Mouse (Mus musculus): ENCODE data around the gene Adcy5.

The Adcy5 gene

DNA sequence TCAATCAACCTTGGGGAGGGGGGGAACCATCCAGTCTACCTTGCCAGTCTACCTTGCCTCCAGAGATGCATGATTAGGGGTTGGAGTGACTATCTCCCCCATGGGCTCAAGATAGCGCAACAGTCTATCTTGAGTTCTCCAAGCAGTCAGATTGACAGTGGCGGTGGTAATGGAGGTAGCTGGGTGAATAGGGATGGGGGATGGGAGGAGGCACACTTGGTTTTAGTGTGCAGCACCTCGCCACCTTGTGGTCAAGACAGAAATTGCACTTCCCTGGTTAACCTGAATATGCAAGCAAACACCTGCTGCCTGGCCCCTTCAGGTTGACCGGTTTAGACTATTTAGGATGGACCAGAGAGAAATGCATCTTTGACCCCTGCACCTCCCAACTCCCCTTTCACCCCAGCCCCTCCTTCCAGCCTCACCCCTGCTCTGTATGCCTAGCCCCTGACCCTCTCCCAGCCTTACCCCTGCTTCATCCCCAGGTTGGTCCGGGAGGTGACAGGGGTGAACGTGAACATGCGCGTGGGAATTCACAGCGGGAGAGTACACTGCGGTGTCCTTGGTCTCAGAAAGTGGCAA is 115.8 kb downstream of the Adcy5 start:
- DNase-seq (ENCODE audit: low spot score in 2 of 2), result peak; percentile 70 to 86

DNA sequence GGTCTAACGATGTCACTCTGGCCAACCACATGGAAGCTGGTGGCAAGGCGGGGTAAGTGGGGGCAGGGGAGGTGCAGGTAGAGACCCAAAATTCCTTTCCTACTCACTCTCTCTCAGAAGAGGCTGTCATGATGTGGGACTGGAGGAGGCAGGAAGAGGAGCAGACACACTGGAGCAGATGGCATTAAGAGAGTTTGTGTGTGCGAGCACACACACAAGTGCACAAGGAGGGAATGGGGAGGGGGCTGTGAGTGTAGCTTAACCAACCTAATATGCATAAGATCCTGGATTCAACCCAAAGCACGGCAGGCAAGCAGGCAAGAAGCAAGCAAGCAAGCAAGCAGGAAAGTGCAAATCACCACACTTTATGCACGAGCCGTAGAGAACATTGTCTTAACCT is 116.3 kb downstream of the Adcy5 start:
- no peak for DNase-seq (ENCODE audit: low spot score in 2 of 2)

DNA sequence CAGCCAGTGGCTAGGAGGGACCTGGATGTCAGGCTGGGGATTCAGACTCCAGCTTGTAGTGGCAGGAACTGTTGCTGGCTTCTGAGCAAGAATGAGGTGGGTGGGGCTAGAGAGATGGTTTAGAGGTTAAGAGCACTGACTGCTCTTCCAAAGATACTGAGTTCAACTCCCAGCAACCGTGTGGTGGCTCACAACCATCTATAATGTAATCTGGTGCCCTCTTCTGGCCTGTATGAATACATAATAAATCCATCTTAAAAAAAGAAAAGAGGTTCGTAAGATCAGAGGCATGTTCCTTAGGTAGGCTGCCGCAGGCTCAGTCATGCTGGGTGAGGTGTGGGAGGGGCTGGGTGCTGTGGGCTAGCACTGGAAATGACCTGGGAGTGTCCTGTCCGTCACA is 116.9 kb downstream of the Adcy5 start:
- no peak for DNase-seq (ENCODE audit: low spot score in 2 of 2)

DNA sequence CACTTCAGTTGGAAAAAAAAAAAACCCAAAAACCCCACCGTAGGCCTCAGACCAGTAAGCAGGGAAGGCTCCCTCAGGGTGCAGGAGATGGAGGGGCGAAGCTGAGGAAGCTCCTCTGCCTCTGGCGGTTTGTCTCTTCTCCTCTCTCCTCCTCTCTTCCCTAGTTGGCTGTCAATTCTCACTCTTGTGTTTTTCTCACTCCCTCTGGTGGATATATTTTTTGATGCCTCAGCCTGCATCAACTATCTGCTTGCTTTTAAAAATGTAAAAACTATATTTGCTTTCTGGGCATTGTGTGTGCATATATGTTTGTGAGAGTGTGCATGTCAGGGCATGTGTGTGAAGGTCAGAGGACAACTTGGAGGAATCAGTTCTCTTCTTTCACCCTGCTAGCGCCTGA is 117.7 kb downstream of the Adcy5 start:
- DNase-seq (ENCODE audit: low spot score in 2 of 2), result no peak

DNA sequence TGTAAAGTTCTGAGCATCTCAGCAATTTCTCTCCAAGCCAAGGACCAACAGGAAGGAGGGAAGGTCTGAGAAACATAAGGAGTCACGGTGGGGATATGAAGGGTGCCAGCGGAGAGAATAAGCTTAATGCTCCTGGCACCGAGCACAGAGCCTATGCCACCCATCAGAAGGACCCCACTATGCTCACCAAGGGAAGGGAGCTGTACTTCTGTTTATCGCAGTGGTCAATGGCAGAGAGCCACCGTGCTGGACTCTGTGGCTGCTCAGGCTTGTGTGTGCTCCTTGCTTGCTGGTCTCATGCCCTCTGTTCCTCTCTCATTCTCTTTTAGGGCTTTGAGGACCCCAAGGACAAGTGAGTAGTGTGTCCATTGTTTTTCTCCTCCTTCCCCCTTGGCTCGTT is 123.5 kb downstream of the Adcy5 start:
- no peak for DNase-seq (ENCODE audit: low spot score in 2 of 2)

DNA sequence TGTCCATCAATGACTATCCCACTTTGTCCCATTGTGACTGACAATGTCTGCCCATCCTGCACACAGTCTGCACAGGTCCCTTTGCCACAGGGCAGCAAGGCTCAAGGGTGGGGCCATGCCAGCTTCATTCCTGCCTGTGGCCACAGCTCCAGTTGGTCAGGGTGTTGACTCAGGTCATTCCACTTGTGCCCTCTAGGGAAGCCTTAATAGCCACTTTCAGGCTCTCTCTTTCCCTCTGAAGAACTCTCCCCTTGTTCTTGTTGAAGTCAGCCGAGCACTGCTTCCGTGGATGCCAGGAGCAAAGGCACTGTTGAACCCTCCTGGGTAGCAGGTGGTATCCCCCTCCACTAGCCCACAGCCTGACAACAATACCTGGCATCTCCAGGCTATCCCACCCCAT is 127.8 kb downstream of the Adcy5 start:
- no peak for DNase-seq (ENCODE audit: low spot score in 2 of 2)

DNA sequence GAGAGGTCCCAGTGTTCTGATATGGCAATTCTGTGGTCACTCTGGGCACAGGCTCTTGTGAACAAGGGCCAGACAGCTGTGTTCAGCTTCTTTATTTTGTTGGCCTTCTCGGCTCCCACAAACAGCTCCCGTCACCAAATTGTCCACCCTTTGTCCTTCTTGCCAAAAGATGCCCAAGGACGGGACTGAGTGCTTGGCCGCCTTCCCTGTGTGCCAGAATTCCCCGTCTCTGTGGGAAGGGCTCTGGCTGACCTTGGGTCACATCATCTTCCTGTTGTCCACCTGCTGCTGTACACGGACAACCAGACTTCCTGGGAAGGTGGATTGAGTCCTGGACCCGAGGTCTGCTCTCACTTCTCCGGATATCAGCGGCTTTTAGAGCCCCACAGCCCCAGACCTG is 131.1 kb downstream of the Adcy5 start:
- DNase-seq (ENCODE audit: low spot score in 2 of 2), result no peak

DNA sequence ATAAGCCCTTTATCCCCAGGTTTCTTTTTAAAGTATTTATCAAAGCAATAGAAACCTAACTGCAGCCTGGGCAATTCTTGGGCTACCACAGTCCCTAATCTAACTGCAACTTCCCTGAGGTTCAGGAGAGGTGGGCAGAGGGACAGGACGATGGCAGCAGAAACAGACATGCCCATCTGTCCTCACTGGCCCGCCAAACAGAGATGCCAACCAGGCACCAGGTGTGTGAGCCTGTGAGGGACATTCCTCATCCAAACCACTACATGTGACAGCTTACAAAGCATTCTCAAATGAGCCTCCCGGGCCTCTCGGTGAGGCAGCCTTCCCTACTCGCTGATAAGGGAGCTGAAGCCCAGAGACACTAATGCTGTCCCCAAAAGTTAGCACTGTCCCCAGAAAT is 132.6 kb downstream of the Adcy5 start:
- no peak for DNase-seq (ENCODE audit: low spot score in 2 of 2)

DNA sequence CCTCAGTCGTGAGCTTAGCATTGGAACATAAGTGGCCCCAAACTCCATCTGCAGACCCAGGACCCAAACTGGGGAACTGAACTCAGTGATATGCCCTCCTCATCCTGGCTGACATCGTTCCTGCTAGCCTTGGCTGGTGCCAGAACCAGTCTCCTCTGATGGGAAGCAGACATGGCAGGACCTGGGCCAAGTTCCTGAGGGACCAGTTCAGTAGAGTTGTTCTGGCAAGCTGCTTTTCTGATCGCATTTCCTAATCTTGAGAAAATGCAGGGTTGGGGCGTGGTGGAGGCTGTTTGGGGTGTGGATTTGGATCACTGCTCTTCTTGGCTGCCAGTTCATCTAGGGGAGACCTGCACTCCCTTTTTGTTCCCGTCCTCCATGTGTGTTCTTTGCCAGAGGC is 143.1 kb downstream of the Adcy5 start:
- DNase-seq (ENCODE audit: low spot score in 2 of 2), result no peak

DNA sequence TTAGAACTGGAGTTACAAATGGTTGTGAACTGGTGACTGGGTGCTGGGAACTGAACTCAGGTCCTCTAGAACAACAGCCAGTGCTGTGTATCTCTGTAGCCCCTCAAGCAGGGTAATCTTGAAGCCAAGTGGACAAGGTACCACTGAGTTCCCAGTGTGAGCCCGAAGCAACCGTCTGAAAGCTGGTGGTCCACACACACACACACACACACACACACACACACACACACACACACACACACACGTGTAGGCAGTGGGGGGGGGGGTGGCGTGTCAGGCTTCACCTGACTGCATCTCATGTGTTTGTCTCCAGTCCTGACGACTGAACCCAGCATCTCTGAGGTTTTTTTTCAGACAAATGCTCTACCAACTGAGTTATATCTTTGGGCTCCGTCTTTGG is 145.5 kb downstream of the Adcy5 start:
- no peak for DNase-seq (ENCODE audit: low spot score in 2 of 2)

DNA sequence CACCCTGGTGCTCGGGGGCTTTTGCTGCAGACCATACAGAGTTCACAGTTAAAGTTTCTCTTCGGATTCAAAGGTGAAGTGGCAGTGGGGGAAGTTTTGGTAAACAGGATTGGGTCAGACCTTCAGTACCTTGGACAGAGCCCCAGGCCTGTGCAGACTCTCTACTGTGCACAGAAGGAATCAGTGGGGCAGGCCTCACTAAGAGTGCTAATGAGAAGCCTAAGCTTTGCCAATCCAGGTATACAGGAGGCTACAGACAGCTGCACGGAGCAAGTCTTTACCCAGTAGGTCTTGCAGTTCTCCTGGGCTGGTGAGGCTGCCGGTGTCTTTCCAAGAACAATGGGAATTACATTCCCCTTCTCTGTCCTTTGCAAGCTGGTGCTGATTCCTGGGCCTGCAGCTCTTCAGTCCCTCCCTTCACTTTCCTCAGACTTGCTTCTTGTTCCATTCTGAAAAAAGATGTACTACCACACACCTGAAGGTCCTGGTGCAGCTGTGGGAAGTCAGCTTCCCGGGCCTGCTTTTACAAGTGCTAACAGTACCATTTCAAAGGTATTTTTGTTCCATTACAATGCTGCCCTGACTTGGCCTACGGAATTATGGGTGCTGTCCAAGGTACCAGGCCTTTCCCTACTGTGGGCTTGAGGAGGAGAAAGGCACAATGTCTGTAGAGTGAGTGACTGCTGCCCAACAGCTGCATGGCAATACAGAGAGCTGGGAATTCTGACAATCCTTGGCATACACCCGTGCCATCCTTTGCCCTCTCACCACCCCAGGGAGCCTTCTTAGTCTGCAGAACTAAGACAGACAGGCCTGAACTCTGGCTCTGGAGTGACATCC is 148.0 kb downstream of the Adcy5 start:
- DNase-seq (ENCODE audit: low spot score in 2 of 2), result no peak

DNA sequence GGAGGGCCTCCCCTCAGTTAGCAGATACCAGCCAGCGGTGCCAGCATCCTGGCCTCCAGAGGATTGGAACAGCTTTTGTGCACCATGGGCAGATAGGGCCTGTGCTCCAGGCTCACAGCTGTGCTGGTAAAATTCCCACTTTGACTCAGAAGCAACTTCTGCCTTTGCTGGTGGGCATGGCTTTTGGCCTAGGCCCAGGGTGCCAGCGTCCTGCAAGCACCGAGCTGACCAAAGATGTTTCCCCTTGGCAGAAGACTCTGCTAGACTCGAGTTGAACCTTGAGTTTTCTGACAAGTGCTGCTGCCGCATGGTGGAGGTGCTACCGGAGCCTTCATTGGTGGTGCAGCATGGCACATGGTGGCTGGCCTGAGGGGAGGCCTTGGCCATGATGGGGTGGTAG is 149.0 kb downstream of the Adcy5 start:
- DNase-seq (ENCODE audit: low spot score in 2 of 2), result no peak

DNA sequence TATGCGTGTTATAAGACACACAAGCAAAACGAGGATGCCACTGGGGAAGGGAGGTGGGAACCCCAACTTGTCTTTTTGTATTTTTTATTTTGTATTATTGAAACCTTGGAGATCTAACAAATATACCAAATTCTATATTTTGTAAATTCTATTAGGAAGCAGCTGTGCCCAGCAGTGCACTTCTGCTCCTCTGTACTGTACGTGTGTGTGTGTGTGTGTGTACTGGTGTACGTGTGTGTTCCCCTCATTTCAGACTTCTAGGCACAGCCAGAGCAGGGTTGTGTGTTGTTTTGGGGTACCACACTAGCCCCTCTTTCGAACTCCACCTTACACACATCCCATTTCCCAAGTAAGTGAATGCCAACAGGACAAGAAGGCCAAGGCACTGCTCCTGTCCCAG is 149.7 kb downstream of the Adcy5 start:
- no peak for DNase-seq (ENCODE audit: low spot score in 2 of 2)

DNA sequence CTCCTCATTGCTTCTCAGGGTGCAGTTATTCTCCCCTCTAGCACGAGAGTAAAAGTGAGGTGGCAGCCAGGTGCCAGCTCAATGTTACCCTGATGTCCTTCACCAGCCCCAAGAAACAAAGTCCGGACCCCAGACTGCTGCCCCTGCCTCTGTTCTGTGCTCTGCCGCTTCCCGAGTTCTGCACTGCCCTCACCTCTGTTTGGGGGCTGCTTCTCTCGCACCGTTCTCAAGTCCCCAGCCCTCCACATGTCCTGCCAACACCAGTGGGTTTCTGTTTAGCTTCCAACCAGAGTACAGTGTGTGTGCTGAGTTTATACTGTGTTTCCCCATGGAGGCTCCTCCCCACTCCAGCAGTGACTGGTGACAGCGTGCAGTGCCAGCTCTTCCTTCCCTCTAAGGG is 150.5 kb downstream of the Adcy5 start:
- DNase-seq (ENCODE audit: low spot score in 2 of 2), result no peak

DNA sequence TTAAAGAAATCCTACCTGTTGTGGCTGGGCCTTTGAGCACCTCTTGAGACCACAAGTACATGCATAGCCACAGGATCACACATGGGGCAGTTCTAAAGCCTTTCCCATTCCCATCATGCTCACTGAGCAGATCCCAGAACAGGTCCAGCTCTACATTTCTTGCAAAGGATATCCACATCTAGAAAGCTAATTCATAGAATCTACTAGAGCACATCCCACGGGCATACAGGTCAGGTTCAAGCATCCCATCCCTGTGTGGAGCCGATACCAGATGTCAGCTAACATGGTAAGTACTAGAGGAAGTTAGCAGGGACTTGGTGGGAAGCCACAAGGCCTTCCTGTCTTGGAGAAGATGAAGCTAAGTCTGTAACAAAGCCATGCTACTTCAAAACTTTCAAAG is 152.0 kb downstream of the Adcy5 start:
- DNase-seq (ENCODE audit: low spot score in 2 of 2), result no peak

DNA sequence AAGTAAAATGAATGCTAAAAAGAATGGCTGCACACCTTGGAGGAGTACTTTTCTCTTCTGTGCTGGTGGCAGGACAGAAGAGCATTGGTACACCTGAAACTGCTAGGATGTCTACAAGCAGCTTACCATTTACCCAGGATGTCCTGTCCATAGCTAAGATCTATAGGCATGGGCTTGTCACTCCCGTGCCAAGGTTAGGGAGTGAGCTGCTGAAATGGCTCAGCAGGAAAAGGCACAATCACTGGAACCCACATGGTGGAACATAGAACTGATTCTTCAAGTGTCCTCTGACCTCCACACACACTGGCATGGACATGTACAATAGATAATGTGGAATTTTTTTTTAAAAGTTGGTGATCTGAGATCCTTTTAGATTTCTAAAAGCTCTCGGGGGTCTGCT is 152.7 kb downstream of the Adcy5 start:
- no peak for DNase-seq (ENCODE audit: low spot score in 2 of 2)

DNA sequence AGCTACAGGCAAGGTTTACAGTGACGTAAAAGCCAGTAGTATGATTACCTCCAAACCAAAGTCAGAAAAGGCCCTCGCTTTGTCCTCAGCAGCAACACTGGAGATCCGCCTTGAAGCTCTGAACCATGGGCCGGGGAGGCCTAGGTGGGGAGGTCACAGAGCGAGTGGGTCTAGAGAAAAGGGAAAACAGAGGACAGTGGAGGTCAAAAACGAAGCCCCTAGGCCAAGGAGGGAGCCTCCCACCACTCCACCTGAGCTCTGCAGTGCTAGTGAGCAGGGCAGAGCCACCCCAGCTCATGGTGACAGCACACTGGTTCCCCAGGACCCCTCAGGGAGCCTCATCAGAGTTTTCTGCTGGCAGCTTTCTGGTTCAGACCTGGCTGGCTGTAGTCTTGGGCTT is 153.3 kb downstream of the Adcy5 start:
- no peak for DNase-seq (ENCODE audit: low spot score in 2 of 2)

DNA sequence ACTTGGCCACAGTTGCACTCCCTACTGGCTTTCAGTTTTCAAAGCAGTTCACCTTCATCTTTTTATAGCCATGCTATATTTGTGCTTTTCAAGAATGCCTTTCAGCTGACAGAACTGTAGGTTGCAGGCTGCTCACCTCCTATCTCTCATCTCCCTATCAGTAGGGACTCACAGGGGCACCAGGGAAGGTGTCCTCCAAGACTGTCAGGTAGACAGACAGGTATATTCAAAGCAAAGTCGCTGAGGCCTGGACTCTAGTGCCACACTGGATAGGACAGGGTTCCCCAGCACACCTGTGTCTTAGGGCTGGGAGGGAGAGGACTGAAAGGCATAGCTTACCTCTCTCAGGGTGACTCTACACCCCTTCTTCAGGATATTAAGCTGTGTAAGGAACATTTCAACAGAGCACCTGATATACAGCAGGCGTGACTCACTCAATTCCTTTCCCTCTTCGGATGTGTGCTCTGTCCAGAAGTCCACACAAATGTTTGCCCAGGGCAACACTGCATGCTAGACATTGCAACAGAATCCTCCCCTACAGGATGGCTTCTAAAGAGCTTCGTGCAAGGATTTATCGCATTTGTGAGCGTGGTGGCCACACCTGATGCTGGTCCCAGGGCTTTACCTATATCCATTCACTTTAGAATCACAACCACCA is 153.9 kb downstream of the Adcy5 start:
- no peak for DNase-seq (ENCODE audit: low spot score in 2 of 2)

DNA sequence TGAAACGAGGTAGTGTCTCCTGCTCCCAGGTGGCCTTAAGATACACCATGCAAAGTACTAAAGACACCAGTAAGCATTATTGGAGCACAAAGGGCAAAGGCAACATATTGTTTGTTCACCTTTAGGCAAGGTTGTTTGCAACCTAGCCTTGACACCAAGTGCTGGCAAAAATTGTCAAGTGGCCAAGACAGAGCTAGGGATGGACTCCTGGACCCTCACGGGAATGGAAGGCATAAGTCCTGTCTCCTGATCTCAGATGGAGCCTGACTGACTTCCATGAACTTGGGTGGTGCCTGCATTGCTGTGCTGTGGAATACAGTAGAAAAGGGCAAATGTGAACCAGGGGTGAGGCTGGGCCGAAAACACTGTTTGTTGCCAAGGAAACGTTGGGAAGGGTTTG is 155.0 kb downstream of the Adcy5 start:
- no peak for DNase-seq (ENCODE audit: low spot score in 2 of 2)

DNA sequence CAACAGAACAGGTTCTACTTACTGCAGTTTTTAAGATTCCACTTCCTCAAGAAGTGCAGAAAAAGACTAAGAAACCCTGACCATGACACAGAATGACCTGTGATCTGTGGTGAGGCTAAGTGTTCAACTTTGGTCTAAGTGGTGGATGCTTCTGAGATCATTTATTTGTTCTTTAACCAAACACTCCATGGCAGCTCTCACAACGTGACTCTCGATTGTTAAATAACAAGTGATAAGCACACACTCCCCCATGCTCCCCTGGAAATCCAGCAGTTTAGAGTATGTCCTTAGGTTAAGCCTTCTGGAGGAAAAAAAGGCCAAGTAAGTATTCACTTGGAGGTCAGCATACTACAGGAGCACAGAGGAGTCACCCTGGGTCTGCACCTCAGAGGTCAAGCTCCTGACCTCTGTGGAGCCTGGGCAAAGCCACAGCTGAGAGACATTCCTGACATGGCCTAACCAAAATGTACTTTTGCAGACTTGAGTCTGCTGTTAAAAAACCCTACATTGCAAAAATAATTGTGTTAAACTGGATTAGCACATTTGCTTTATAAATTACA is 156.0 kb downstream of the Adcy5 start:
- no peak for DNase-seq (ENCODE audit: low spot score in 2 of 2)

DNA sequence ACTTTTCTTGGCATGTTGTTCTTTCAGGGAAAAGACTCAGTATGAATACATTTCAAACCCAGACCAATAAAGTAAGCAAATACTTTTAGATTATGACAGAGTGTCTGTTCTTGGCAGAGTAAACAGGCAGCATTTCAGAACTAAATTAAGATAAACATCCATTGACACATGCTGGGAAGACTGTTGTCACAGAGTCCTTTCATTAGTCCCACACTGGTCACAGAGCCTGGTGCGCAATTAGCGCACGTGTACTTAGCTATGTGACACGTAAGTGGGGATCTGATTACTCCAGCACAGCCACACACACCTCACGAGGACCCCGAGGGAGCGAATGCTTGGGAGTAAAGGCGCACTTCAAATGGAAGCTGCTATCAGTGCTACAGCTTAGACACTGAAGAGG is 156.9 kb downstream of the Adcy5 start:
- DNase-seq (ENCODE audit: low spot score in 2 of 2), result no peak

DNA sequence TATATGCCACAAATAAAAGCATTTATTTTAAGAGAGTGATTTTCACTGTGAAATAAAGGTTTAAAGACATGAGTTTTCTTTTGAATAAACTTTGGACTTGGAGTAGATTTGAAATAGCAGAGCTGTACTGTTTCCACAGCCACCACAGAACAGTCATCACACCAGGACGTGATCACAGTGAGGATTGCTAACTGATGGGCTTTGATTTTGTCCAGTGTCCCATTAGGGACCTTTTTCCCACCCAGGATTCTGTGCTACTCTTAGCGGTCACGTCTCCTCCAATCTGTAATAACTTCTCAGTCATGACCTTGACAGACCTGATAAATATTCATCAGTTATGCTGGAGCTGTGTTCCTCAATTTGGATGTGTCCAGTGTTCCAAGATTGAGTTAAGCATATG is 160.8 kb downstream of the Adcy5 start:
- DNase-seq (ENCODE audit: low spot score in 2 of 2), result no peak

DNA sequence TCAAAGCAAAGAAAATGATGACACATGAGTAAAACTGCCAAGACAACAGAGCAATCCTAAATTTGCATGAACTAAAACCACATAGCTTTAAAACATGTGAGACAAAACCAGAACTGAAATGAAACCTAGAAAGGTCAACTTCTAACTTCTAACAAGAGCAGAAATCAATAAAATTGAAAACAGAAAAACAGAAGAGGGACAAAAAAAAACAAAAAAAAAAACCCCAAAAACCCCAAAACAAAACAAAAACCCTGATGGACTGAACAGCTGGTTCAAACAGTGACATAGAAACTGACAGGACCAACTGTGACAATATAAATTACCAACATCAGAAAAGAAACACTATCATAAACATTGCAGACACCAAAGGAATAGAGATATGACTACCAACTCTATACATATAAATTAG is 162.2 kb downstream of the Adcy5 start:
- no peak for DNase-seq (ENCODE audit: low spot score in 2 of 2)
